Mouse (Mus musculus) lung, postnatal 14 days (tissue): ENCODE results near the gene Col15a1.

ENCODE experiments used
- DNase-seq: peaks from one replicate; pipeline ENCODE4 v3.0.0; 2021

The Col15a1 gene

DNA sequence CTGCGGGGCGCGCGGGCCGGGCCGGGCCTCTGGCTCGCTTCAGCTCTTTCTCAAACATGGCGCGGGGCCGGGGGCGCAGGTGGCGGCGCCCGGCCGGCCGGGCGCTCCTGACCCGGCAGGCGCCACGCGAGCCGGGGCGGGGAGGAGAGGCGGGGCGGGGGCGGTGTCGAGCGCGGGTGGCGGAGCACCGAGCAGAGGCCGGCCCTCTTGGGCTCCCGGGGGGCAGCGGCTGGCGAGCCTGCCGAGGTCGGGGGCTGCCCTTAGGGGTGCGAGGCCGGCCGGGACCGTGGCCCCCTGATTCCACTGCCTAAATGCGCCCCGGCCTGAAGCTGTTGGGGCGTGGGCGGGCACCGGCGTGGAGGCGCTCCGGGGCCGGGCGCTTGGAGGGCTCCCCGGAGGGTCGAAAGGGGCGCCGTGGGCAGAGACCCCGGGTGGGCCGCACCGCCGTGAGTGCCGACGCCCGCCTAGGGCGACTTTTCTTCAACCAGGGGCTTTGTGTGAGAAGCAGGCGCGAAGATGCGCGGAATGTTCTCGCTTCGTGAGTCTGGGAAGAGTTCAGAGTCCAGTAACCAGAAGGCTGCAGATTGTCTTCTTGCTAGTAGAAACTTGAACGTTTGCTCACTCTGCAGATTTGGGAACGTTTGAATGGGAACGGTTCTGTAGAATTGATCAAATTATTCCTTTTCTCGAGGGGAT, 145.6 kb downstream of the Col15a1 start:
- DNase-seq: peak; percentile 77

DNA sequence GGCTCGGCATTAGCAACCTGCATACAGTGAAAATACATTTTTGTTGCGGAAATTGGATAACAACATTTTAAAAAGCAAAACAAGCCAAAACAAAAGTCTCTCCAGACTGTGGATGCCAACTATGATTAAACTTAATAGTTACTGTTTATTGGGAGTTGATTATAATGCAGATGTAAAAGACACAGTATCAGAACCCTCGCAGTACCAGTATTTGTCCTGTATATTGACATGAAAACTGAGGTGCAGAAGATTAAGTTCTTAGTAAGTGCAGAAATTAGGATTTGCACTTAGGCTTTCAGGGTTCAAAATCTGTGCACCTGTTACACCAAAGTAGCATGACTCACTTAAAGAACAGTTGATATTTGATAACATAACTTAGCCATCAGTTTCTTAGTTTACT, 146.3 kb downstream of the Col15a1 start:
- no peak for DNase-seq

DNA sequence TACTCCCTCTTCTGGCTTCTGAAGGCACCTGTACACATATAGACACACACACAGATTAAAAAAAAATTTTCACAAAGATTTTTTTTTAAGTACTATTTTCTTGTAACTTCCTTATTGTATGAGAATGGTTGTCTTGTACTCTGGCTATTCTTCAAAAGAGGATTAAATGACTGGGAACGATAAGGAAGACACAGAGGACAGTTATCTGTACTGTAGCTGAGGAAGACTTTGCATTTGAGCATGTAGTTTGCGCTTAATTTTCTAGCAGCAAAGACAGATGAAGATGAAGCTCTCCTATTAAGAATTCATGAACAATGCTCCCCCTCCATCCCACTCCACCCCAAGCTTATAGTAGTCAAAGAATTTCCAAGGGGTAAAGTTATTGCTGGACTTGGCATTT, 154.7 kb downstream of the Col15a1 start:
- DNase-seq: no peak
